Mouse (Mus musculus): ENCODE measurements around the gene Prdx2. TPM values are rescaled to one million over a fixed set of nuclear protein-coding genes. Genes with fewer than 3 reads are reported as not detected.

The Prdx2 gene
- polyA plus RNA-seq, 1 experiment, result 267 TPM

- Histone ChIP-seq H3K4me3 (ENCODE audit: insufficient read depth, low read length) (no peak overlapping the region), H3K4me1 (ENCODE audit: control insufficient read depth, insufficient read depth, low read length) (peaks cover 9% of the 10 kb centered on the region), H3K27ac (ENCODE audit: insufficient read depth, low read depth, low read length) (no peak overlapping the region)
- no peak for TF ChIP-seq CTCF (IDR thresholded peaks at IDR 0.05; ENCODE audit: low read depth, low read length)
- no peak for TF ChIP-seq POLR2A (IDR thresholded peaks at IDR 0.05; ENCODE audit: borderline replicate concordance, low read depth, low read length)
These were observed 25.0 kb downstream of the Prdx2 start for GRCm38 (mm10) chr8:84994375-84994774.

- H3K4me3 ChIP-seq (ENCODE audit: insufficient read depth, low read length), result no peak overlapping the region
- H3K27ac ChIP-seq (ENCODE audit: insufficient read depth, low read depth, low read length), result no peak overlapping the region
- H3K4me1 ChIP-seq (ENCODE audit: control insufficient read depth, insufficient read depth, low read length), result peaks cover 8% of the 10 kb centered on the region
- TF ChIP-seq CTCF (IDR thresholded peaks at IDR 0.05; ENCODE audit: low read depth, low read length) (no peak), POLR2A (IDR thresholded peaks at IDR 0.05; ENCODE audit: borderline replicate concordance, low read depth, low read length) (no peak)
These were observed 26.3 kb downstream of the Prdx2 start for GRCm38 (mm10) chr8:84995680-84996079.

- no peak overlapping the region for H3K27ac ChIP-seq (ENCODE audit: insufficient read depth, low read depth, low read length)
- H3K4me1 ChIP-seq (ENCODE audit: control insufficient read depth, insufficient read depth, low read length), result peaks cover 4% of the 10 kb centered on the region; the same call in 1 of the 2 replicates
- TF ChIP-seq POLR2A (IDR thresholded peaks at IDR 0.05; ENCODE audit: borderline replicate concordance, low read depth, low read length) (no peak), CTCF (IDR thresholded peaks at IDR 0.05; ENCODE audit: low read depth, low read length) (no peak)
- H3K4me3 ChIP-seq (ENCODE audit: insufficient read depth, low read length), result no peak overlapping the region
These were observed 27.6 kb downstream of the Prdx2 start for GRCm38 (mm10) chr8:84996978-84997377.

GRCm38 (mm10) chr8:84997649-84998295 is 28.4 kb downstream of the Prdx2 start:
- TF ChIP-seq POLR2A (IDR thresholded peaks at IDR 0.05; ENCODE audit: borderline replicate concordance, low read depth, low read length), result no peak
- TF ChIP-seq CTCF (IDR thresholded peaks at IDR 0.05; ENCODE audit: low read depth, low read length), result peak; percentile 43; the same call in 1 of the 2 replicates
- H3K4me1 ChIP-seq (ENCODE audit: control insufficient read depth, insufficient read depth, low read length), result peaks cover 4% of the 10 kb centered on the region; the same call in 1 of the 2 replicates
- H3K27ac ChIP-seq (ENCODE audit: insufficient read depth, low read depth, low read length), result no peak overlapping the region
- no peak overlapping the region for H3K4me3 ChIP-seq (ENCODE audit: insufficient read depth, low read length)

- H3K27ac ChIP-seq (ENCODE audit: insufficient read depth, low read depth, low read length), result no peak overlapping the region
- TF ChIP-seq CTCF (IDR thresholded peaks at IDR 0.05; ENCODE audit: low read depth, low read length) (no peak), POLR2A (IDR thresholded peaks at IDR 0.05; ENCODE audit: borderline replicate concordance, low read depth, low read length) (no peak)
- H3K4me3 ChIP-seq (ENCODE audit: insufficient read depth, low read length), result no peak overlapping the region
- no peaks in the 10 kb centered on the region for H3K4me1 ChIP-seq (ENCODE audit: control insufficient read depth, insufficient read depth, low read length)
These were observed 38.3 kb downstream of the Prdx2 start for GRCm38 (mm10) chr8:85007686-85008085.

- Histone ChIP-seq H3K4me3 (ENCODE audit: insufficient read depth, low read length) (no peak overlapping the region), H3K4me1 (ENCODE audit: control insufficient read depth, insufficient read depth, low read length) (no peaks in the 10 kb centered on the region), H3K27ac (ENCODE audit: insufficient read depth, low read depth, low read length) (no peak overlapping the region)
- TF ChIP-seq POLR2A (IDR thresholded peaks at IDR 0.05; ENCODE audit: borderline replicate concordance, low read depth, low read length) (no peak), CTCF (IDR thresholded peaks at IDR 0.05; ENCODE audit: low read depth, low read length) (no peak)
These were observed 41.9 kb downstream of the Prdx2 start for GRCm38 (mm10) chr8:85011242-85011641.

GRCm38 (mm10) chr8:85013230-85013840 is 43.9 kb downstream of the Prdx2 start:
- Histone ChIP-seq H3K4me1 (ENCODE audit: control insufficient read depth, insufficient read depth, low read length) (no peaks in the 10 kb centered on the region), H3K27ac (ENCODE audit: insufficient read depth, low read depth, low read length) (no peak overlapping the region), H3K4me3 (ENCODE audit: insufficient read depth, low read length) (no peak overlapping the region)
- no peak for TF ChIP-seq POLR2A (IDR thresholded peaks at IDR 0.05; ENCODE audit: borderline replicate concordance, low read depth, low read length)
- peak; percentile 32; the same call in 1 of the 2 replicates for TF ChIP-seq CTCF (IDR thresholded peaks at IDR 0.05; ENCODE audit: low read depth, low read length)

- Histone ChIP-seq H3K4me1 (ENCODE audit: control insufficient read depth, insufficient read depth, low read length) (no peaks in the 10 kb centered on the region), H3K4me3 (ENCODE audit: insufficient read depth, low read length) (no peak within 1 kb of the TSS)
- TF ChIP-seq POLR2A (IDR thresholded peaks at IDR 0.05; ENCODE audit: borderline replicate concordance, low read depth, low read length) (no peak), CTCF (IDR thresholded peaks at IDR 0.05; ENCODE audit: low read depth, low read length) (no peak)
These were observed 45.0 kb downstream of the Prdx2 start, which contains the start of gene Best2 for GRCm38 (mm10) chr8:85014431-85014830. Best2 (minus strand) TSS chr8:85014531.

GRCm38 (mm10) chr8:85016724-85017123 is 47.3 kb downstream of the Prdx2 start:
- no peaks in the 10 kb centered on the region for H3K4me1 ChIP-seq (ENCODE audit: control insufficient read depth, insufficient read depth, low read length)
- H3K4me3 ChIP-seq (ENCODE audit: insufficient read depth, low read length), result no peak overlapping the region
- no peak overlapping the region for H3K27ac ChIP-seq (ENCODE audit: insufficient read depth, low read depth, low read length)
- no peak for TF ChIP-seq CTCF (IDR thresholded peaks at IDR 0.05; ENCODE audit: low read depth, low read length)
- TF ChIP-seq POLR2A (IDR thresholded peaks at IDR 0.05; ENCODE audit: borderline replicate concordance, low read depth, low read length), result no peak

More at GRCm38 (mm10) chr8:85014431-85014830, 45.0 kb downstream of the Prdx2 start, which contains the start of gene Best2:
- no peak within 1 kb of the TSS for H3K27ac ChIP-seq (ENCODE audit: insufficient read depth, low read depth, low read length)

GRCm38 (mm10) chr8:85017209-85017608 is 47.8 kb downstream of the Prdx2 start:
- no peak for TF ChIP-seq CTCF (IDR thresholded peaks at IDR 0.05; ENCODE audit: low read depth, low read length)
- TF ChIP-seq POLR2A (IDR thresholded peaks at IDR 0.05; ENCODE audit: borderline replicate concordance, low read depth, low read length), result no peak
- H3K4me1 ChIP-seq (ENCODE audit: control insufficient read depth, insufficient read depth, low read length), result no peaks in the 10 kb centered on the region
- no peak overlapping the region for H3K4me3 ChIP-seq (ENCODE audit: insufficient read depth, low read length)
- no peak overlapping the region for H3K27ac ChIP-seq (ENCODE audit: insufficient read depth, low read depth, low read length)

Measured in bone marrow macrophage, adult 2 months (primary cell).